Mouse (Mus musculus) kidney, adult 2 months (tissue): Measurements from ENCODE around the gene Chl1. TPM values are rescaled to one million over a fixed set of nuclear protein-coding genes. Genes with fewer than 3 reads are reported as not detected.

ENCODE experiments used
- DNase-seq: peaks from one replicate; pipeline ENCODE4 v3.0.0; 2021
- H3K27ac ChIP-seq: fragments of 200-500 bp; 2 replicates; pipeline ENCODE4 v1.5.1; 2012; ENCODE audit warnings: low read depth, low read length, control low read depth, inconsistent platforms; ENCODE audit not compliant: insufficient read depth
- H3K27me3 ChIP-seq: fragments of 200-500 bp; replicated peaks from 2 replicates; pipeline ENCODE4 v1.6.1; 2012; ENCODE audit warnings: mild to moderate bottlenecking, moderate library complexity, low read length, inconsistent platforms; ENCODE audit not compliant: control insufficient read depth, insufficient read depth
- H3K36me3 ChIP-seq: fragments of 200-500 bp; 2 replicates; pipeline ENCODE4 v1.6.1; 2012; ENCODE audit warnings: mild to moderate bottlenecking, moderate library complexity, low read length, inconsistent platforms; ENCODE audit not compliant: control insufficient read depth, insufficient read depth
- H3K4me1 ChIP-seq: fragments of 200-500 bp; 2 replicates; pipeline ENCODE4 v1.6.1; 2011; ENCODE audit warnings: low read length; ENCODE audit not compliant: control insufficient read depth, insufficient read depth
- H3K4me3 ChIP-seq: fragments of 200-500 bp; 2 replicates; pipeline ENCODE4 v1.5.1; 2011; ENCODE audit warnings: mild to moderate bottlenecking, low read depth, low read length, control low read depth; ENCODE audit not compliant: insufficient read depth
- CTCF ChIP-seq: fragments of 200-500 bp; conservative IDR thresholded peaks from 2 replicates; pipeline ENCODE4 v1.5.1; 2011; ENCODE audit warnings: low read depth, mild to moderate bottlenecking, control low read depth, low read length, moderate library complexity, mixed read lengths; ENCODE audit not compliant: insufficient read depth, insufficient read length
- POLR2A ChIP-seq: fragments of 200-500 bp; IDR thresholded peaks from one replicate; pipeline ENCODE4 v1.6.1; 2011; ENCODE audit warnings: low read depth, low read length, control low read depth
- WGBS: fragments of 180-500 bp; shearing (Covaris S2); methylation state at CpG from one replicate; pipeline ENCODE4 v1.1.7; 2018; 5-methylcytosine and 5-hydroxymethylcytosine counted together
- polyA plus RNA-seq: library from polyadenylated mRNA; depleted of rRNA; stranded (reverse); fragments of >200 nt; gene quantifications from 2 replicates; pipeline ENCODE4 v1.2.3, GENCODE M21; 2012

Gene Chl1
- polyA plus RNA-seq, 1 experiment: 0.42 TPM

- DNase-seq: peak; percentile 3
- Histone ChIP-seq H3K4me3 (no peak overlapping the region), H3K36me3 (no peaks in the 10 kb centered on the region), H3K4me1 (no peaks in the 10 kb centered on the region), H3K27me3 (no peaks in the 10 kb centered on the region), H3K27ac (no peak overlapping the region)
- 50% methylated on average over 3 of the region's 3 CpGs for WGBS
- TF ChIP-seq CTCF (no peak), POLR2A (no peak)
Measured at GRCm38 (mm10) chr6:103507751-103508575, 2.4 kb upstream of the Chl1 start.

GRCm38 (mm10) chr6:103509596-103509995, 790 bp upstream of the Chl1 start:
- no peaks in the 10 kb centered on the region for H3K36me3 ChIP-seq
- H3K4me1 ChIP-seq: no peaks in the 10 kb centered on the region
- TF ChIP-seq CTCF (no peak), POLR2A (no peak)
- no peak for DNase-seq
- H3K4me3 ChIP-seq: no peak overlapping the region
- no peaks in the 10 kb centered on the region for H3K27me3 ChIP-seq
- no peak overlapping the region for H3K27ac ChIP-seq
- WGBS: 65% methylated on average over 4 of the region's 4 CpGs

GRCm38 (mm10) chr6:103511290-103511971, 1.0 kb downstream of the Chl1 start:
- 7% methylated on average over 18 of the region's 18 CpGs for WGBS
- TF ChIP-seq CTCF: no peak
- no peak for TF ChIP-seq POLR2A
- Histone ChIP-seq H3K36me3 (no peaks in the 10 kb centered on the region), H3K27ac (no peak overlapping the region), H3K27me3 (no peaks in the 10 kb centered on the region), H3K4me1 (no peaks in the 10 kb centered on the region), H3K4me3 (no peak overlapping the region)
- no peak for DNase-seq

GRCm38 (mm10) chr6:103511972-103512565, 1.7 kb downstream of the Chl1 start:
- no peak for TF ChIP-seq POLR2A
- no peak overlapping the region for H3K27ac ChIP-seq
- peak; percentile 2 for DNase-seq
- no peaks in the 10 kb centered on the region for H3K27me3 ChIP-seq
- H3K4me3 ChIP-seq: no peak overlapping the region
- H3K36me3 ChIP-seq: no peaks in the 10 kb centered on the region
- under 1% methylated on average over 29 of the region's 29 CpGs for WGBS
- H3K4me1 ChIP-seq: no peaks in the 10 kb centered on the region

GRCm38 (mm10) chr6:103512911-103513321, 2.5 kb downstream of the Chl1 start:
- H3K4me1 ChIP-seq: no peaks in the 10 kb centered on the region
- no peak for DNase-seq
- no peaks in the 10 kb centered on the region for H3K36me3 ChIP-seq
- no peak overlapping the region for H3K27ac ChIP-seq
- WGBS: 45% methylated on average over 6 of the region's 6 CpGs
- no peak for TF ChIP-seq POLR2A
- no peak for TF ChIP-seq CTCF
- no peak overlapping the region for H3K4me3 ChIP-seq
- H3K27me3 ChIP-seq: no peaks in the 10 kb centered on the region

- H3K4me3 ChIP-seq: no peak overlapping the region
- no peaks in the 10 kb centered on the region for H3K4me1 ChIP-seq
- DNase-seq: no peak
- no peaks in the 10 kb centered on the region for H3K36me3 ChIP-seq
- H3K27ac ChIP-seq: no peak overlapping the region
- no peaks in the 10 kb centered on the region for H3K27me3 ChIP-seq
- no peak for TF ChIP-seq CTCF
- no peak for TF ChIP-seq POLR2A
- WGBS: 70% methylated on average over 8 of the region's 8 CpGs
Measured at GRCm38 (mm10) chr6:103513621-103514241, 3.3 kb downstream of the Chl1 start.

GRCm38 (mm10) chr6:103514346-103514745, 4.0 kb downstream of the Chl1 start:
- H3K27ac ChIP-seq: no peak overlapping the region
- no peak for TF ChIP-seq POLR2A
- no peak for TF ChIP-seq CTCF
- 39% methylated on average over 1 of the region's 1 CpGs for WGBS
- H3K4me1 ChIP-seq: no peaks in the 10 kb centered on the region
- no peaks in the 10 kb centered on the region for H3K36me3 ChIP-seq
- DNase-seq: no peak
- H3K4me3 ChIP-seq: no peak overlapping the region
- no peaks in the 10 kb centered on the region for H3K27me3 ChIP-seq
